Mouse (Mus musculus) heart, embryonic 16.5 days (tissue): ENCODE results near the gene Hvcn1. TPM values are rescaled to one million over a fixed set of nuclear protein-coding genes. Genes with fewer than 3 reads are reported as not detected.
A peak's percentile ranks its signal among the peaks of the same experiment; 100 is the strongest.

Experiments used
- ATAC-seq: fragments of 200-750 bp; cut with Nextera tagmentation; replicated peaks from 2 replicates; pipeline ENCODE4 v1.8.0; 2017; ENCODE audit warnings: moderate number of reproducible peaks; ENCODE audit not compliant: insufficient read depth, low FRiP score; ENCODE audit errors: extremely low read depth
- H3K27ac ChIP-seq: fragments of 300-500 bp; sonication (generic); 2 replicates; pipeline ENCODE4 v1.5.1; 2014; ENCODE audit warnings: mild to moderate bottlenecking, low read length, control low read depth, moderate library complexity
- H3K27me3 ChIP-seq: fragments of 300-500 bp; sonication (generic); 2 replicates; pipeline ENCODE4 v1.6.1; 2014; ENCODE audit warnings: low read length, mixed read lengths; ENCODE audit not compliant: control insufficient read depth, insufficient read depth
- H3K36me3 ChIP-seq: fragments of 300-500 bp; sonication (generic); 2 replicates; pipeline ENCODE4 v1.6.1; 2014; ENCODE audit not compliant: control insufficient read depth, insufficient read depth
- H3K4me1 ChIP-seq: fragments of 300-500 bp; sonication (generic); 2 replicates; pipeline ENCODE4 v1.6.1; 2014; ENCODE audit warnings: low read length, mixed read lengths; ENCODE audit not compliant: control insufficient read depth, insufficient read depth
- H3K4me2 ChIP-seq: fragments of 300-500 bp; sonication (generic); 2 replicates; pipeline ENCODE4 v1.6.1; 2014; ENCODE audit warnings: low read depth, mild to moderate bottlenecking, control low read depth, low read length
- H3K4me3 ChIP-seq: fragments of 300-500 bp; sonication (generic); 2 replicates; pipeline ENCODE4 v1.5.1; 2014; ENCODE audit warnings: mild to moderate bottlenecking, control low read depth, low read length
- H3K9ac ChIP-seq: fragments of 300-500 bp; sonication (generic); 2 replicates; pipeline ENCODE4 v1.6.1; 2014; ENCODE audit warnings: low read length, control low read depth
- H3K9me3 ChIP-seq: fragments of 300-500 bp; sonication (generic); replicated peaks from 2 replicates; pipeline ENCODE4 v1.6.1; 2016; ENCODE audit warnings: low read length; ENCODE audit not compliant: control insufficient read depth
- WGBS: fragments of 180-500 bp; shearing (Covaris S2); extraction: QIAGEN DNeasy Blood & Tissue Kit; methylation state at CpG from one replicate; pipeline ENCODE4 v1.1.7; 2014; 5-methylcytosine and 5-hydroxymethylcytosine counted together
- polyA plus RNA-seq: library from polyadenylated mRNA; unstranded; fragments of >200 nt; fragmentation: Nextera tagmentation; extraction: Ambion mirVana; gene quantifications from 2 replicates; pipeline ENCODE4 v1.2.1, GENCODE M21; 2015

Gene Hvcn1
- polyA plus RNA-seq, 1 experiment from 2014 or later = 5.7 TPM

- no peaks in the 10 kb centered on the region for H3K27me3 ChIP-seq
- no peaks in the 10 kb centered on the region for H3K9me3 ChIP-seq
- H3K4me2 ChIP-seq = no peak overlapping the region
- H3K4me3 ChIP-seq = no peak overlapping the region
- H3K36me3 ChIP-seq = no peaks in the 10 kb centered on the region
- H3K4me1 ChIP-seq = no peaks in the 10 kb centered on the region
- no peak overlapping the region for H3K9ac ChIP-seq
- ATAC-seq = no peak
- WGBS = 75% methylated on average over 12 of the region's 12 CpGs
- no peak overlapping the region for H3K27ac ChIP-seq
These were observed 15.1 kb upstream of the Hvcn1 start for GRCm38 (mm10) chr5:122191269-122192063.

DNA sequence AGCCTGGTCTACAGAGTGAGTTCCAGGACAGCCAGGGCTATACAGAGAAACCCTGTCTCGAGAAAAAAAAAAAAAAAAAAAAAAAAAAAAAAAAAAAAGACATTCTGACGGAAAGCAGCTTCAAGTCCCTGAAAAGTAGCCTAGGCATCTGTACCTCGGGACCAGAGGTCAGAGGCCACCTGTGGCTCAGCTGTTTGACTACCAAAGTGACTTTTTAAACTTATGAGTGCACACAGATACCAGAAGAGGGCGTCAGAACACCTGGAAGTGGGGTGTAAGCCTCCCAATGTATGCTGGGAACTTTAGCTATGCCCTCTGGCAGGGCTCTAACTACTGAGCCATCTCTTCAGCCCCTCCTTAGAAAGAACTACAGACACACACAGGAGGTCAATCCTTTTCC lies 14.3 kb upstream of the Hvcn1 start:
- no peaks in the 10 kb centered on the region for H3K36me3 ChIP-seq
- no peaks in the 10 kb centered on the region for H3K27me3 ChIP-seq
- H3K4me3 ChIP-seq = no peak overlapping the region
- no peak for ATAC-seq
- H3K27ac ChIP-seq = no peak overlapping the region
- H3K4me1 ChIP-seq = no peaks in the 10 kb centered on the region
- WGBS = 42% methylated on average over 3 of the region's 4 CpGs
- H3K9ac ChIP-seq = no peak overlapping the region
- H3K4me2 ChIP-seq = no peak overlapping the region
- H3K9me3 ChIP-seq = no peaks in the 10 kb centered on the region

- H3K9me3 ChIP-seq = no peaks in the 10 kb centered on the region; the same call in 1 of the 2 replicates
- no peak overlapping the region for H3K4me3 ChIP-seq
- ATAC-seq = no peak
- no peaks in the 10 kb centered on the region for H3K27me3 ChIP-seq
- no peaks in the 10 kb centered on the region for H3K4me1 ChIP-seq
- H3K4me2 ChIP-seq = no peak overlapping the region
- H3K9ac ChIP-seq = no peak overlapping the region
- WGBS = 92% methylated on average over 4 of the region's 4 CpGs
- no peak overlapping the region for H3K27ac ChIP-seq
- H3K36me3 ChIP-seq = no peaks in the 10 kb centered on the region
These were observed 5.7 kb upstream of the Hvcn1 start for GRCm38 (mm10) chr5:122200872-122201271.

GRCm38 (mm10) chr5:122201904-122202303 lies 4.7 kb upstream of the Hvcn1 start:
- Histone ChIP-seq H3K4me3 (no peak overlapping the region), H3K27me3 (no peaks in the 10 kb centered on the region), H3K4me2 (no peak overlapping the region), H3K36me3 (no peaks in the 10 kb centered on the region), H3K9me3 (no peaks in the 10 kb centered on the region; the same call in 1 of the 2 replicates), H3K9ac (no peak overlapping the region), H3K4me1 (no peaks in the 10 kb centered on the region), H3K27ac (no peak overlapping the region)
- ATAC-seq = no peak
- 77% methylated on average over 6 of the region's 6 CpGs for WGBS

DNA sequence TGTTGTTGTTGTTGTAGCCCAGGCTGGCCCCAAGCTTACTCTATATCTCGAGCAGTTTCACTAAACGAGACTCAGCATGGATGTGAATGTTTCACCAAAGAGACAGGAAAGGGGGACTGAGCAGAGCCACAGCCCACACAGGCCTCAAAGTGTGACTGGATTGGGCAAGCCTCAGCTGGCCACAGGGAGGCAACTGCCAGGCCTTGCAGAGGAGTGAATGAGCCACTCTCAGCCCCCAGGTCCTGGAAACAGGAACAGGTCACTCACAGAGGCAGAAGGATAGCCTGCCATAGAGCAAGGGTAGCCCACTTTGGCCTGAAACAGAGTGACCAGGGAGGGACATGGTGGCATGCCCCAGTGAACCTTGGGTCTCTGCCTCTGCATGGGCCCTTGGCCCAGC lies 2.4 kb upstream of the Hvcn1 start:
- Histone ChIP-seq H3K4me3 (no peak overlapping the region), H3K9ac (no peak overlapping the region), H3K4me1 (no peaks in the 10 kb centered on the region), H3K27ac (no peak overlapping the region), H3K36me3 (no peaks in the 10 kb centered on the region), H3K9me3 (no peaks in the 10 kb centered on the region; the same call in 1 of the 2 replicates), H3K4me2 (no peak overlapping the region), H3K27me3 (no peaks in the 10 kb centered on the region)
- no peak for ATAC-seq
- WGBS = 41% methylated on average over 2 of the region's 2 CpGs

DNA sequence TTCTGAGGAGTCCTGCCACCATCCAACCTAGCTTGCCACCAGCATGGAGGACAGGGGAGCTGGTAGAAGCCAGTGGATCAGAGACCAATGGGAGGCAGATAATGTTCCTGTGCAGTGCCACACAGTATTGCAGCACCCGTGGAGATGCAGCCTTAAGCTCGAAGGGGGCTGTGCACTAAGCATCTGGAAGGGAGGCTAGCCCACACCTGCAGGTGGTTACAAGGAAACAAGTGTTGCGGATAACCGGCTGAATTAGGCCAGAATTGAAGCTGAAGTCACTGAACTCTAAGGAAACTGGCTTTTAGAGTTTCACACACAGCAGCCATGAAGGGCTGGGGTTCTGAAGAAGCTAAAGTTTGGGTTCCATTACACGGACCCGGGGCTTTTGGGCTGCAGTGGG lies 2.3 kb downstream of the Hvcn1 start:
- H3K27ac ChIP-seq = peak overlapping the region; percentile 7; the same call in 1 of the 2 replicates
- 65% methylated on average over 6 of the region's 6 CpGs for WGBS
- H3K36me3 ChIP-seq = no peaks in the 10 kb centered on the region
- H3K9ac ChIP-seq = no peak overlapping the region
- H3K4me2 ChIP-seq = no peak overlapping the region
- ATAC-seq = no peak
- no peaks in the 10 kb centered on the region for H3K27me3 ChIP-seq
- H3K9me3 ChIP-seq = no peaks in the 10 kb centered on the region
- no peak overlapping the region for H3K4me3 ChIP-seq
- peaks cover 8% of the 10 kb centered on the region for H3K4me1 ChIP-seq

DNA sequence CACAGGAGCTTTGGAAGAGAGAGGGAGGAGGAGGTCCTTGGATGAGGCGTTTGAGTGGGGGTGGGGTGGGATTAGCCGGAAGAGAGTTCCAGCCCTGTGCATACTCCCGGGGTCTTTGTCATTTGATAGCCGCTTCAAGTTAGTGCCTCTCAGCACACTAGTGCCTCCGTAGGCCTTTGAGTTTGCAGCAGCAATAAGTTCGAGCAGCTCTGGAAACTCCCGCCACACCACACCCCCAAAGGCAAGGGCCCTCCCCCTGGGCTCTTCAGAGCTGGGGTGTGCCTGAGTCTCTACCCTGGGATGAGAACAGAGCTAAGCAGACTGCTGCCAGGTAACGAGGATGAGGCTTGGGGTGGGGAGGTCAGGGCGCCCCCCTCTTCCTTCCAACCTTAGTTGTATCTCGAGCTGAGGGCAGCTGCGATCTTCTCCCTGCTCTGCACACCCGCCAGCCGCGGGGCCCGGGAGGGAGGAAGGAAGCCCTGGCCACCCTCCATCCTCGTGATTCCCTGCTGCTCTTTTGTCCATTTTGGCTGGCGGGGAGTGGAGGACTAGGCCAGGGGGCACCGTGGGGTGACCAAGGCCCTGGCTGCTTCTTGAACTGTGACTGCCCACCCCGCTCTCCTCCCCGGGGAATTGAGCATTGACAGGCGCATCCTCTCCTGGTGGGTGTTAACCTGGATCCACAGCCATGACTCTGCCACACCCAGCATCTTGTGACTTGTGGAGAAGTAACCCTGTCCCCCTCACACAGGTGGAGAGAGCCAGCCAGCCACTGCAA lies 3.2 kb downstream of the Hvcn1 start:
- Histone ChIP-seq H3K9ac (peak overlapping the region; percentile 62), H3K9me3 (no peaks in the 10 kb centered on the region), H3K4me3 (peak overlapping the region; percentile 42), H3K36me3 (no peaks in the 10 kb centered on the region), H3K4me1 (peaks cover 8% of the 10 kb centered on the region), H3K27ac (peak overlapping the region; percentile 11; the same call in 1 of the 2 replicates), H3K4me2 (peak overlapping the region; percentile 63), H3K27me3 (no peaks in the 10 kb centered on the region)
- peak; percentile 77 for ATAC-seq
- 9% methylated on average over 21 of the region's 21 CpGs for WGBS

DNA sequence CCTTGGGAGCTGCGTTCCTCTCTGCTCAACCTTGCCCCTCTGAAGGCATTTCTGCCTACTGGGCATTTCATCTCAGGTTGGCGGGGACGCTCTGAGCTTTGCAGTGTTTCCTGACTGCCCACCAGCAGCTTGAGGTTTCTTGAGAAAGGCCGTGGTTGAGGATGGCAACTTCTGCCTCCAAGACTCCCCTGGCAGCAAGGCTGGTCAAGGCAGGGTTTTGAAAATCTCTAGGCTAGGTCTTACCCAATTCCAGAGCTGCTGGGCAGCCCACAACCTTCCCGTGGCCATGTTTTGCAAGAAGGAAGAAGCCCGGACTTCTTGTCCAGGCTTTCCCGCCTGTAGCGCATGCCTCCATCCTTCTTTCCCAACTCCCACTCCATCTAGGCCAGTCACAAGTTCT lies 4.3 kb downstream of the Hvcn1 start:
- no peaks in the 10 kb centered on the region for H3K9me3 ChIP-seq
- H3K27ac ChIP-seq = no peak overlapping the region
- H3K4me1 ChIP-seq = peaks cover 8% of the 10 kb centered on the region
- no peak overlapping the region for H3K4me2 ChIP-seq
- H3K27me3 ChIP-seq = no peaks in the 10 kb centered on the region
- no peak for ATAC-seq
- no peak overlapping the region for H3K4me3 ChIP-seq
- H3K9ac ChIP-seq = no peak overlapping the region
- no peaks in the 10 kb centered on the region for H3K36me3 ChIP-seq
- 89% methylated on average over 8 of the region's 8 CpGs for WGBS

GRCm38 (mm10) chr5:122212125-122212524 lies 5.5 kb downstream of the Hvcn1 start:
- WGBS = 79% methylated on average over 8 of the region's 8 CpGs
- H3K4me3 ChIP-seq = no peak overlapping the region
- no peaks in the 10 kb centered on the region for H3K36me3 ChIP-seq

More at GRCm38 (mm10) chr5:122212125-122212524, 5.5 kb downstream of the Hvcn1 start:
- Histone ChIP-seq H3K27me3 (no peaks in the 10 kb centered on the region), H3K4me1 (peaks cover 8% of the 10 kb centered on the region), H3K9me3 (no peaks in the 10 kb centered on the region), H3K4me2 (no peak overlapping the region), H3K27ac (no peak overlapping the region), H3K9ac (no peak overlapping the region)
- ATAC-seq = no peak
